Comparison of ENCODE assay signal across 8 mouse cellular contexts in the genomic region with DNA sequence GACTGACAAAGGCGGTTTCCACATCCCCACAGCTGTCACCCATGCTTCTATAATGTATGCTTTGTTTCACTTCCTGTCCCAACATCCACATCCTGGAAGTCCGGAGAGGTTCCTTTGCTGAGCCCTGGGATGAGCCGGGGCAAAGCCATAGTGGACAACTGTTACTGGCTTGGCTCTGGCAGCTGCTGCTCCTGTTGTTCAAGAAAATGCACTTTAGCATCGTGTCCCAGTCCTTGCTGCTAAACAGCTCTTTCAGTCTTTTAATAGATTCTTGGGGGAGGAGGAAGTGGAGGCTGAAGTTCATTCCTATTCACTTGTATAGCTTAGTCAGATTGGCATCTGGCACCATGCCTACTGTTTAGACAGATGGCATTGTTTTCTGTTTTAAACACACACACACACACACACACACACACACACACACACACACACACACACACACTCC.
DNase-seq lines count a peak whose midpoint lies in the region; ATAC-seq lines count a peak whose summit lies in the region.
"Had no signal": no experiment of that assay in that cellular context is flagged by ENCODE, and none has a peak within 500 bp of the region (broad histone marks: within the 10 kb centered on the region; RNA-seq: fewer than 3 reads in every experiment).

No protein-coding gene starts in this region.

- ATAC-seq in limb, embryonic 12.5 days (ENCODE audit: insufficient number of reproducible peaks, insufficient read depth, low FRiP score, low TSS enrichment, low read depth), result no peak
- ATAC-seq in common myeloid progenitor, adult 5-6 weeks (replicated peaks; ENCODE audit: low read depth, poor library complexity, severe bottlenecking), result peak; percentile 94
- peak; percentile 99 for ATAC-seq in granulocyte monocyte progenitor cell, adult 5-6 weeks (replicated peaks; ENCODE audit: poor library complexity, severe bottlenecking)
- peak; percentile 77 for ATAC-seq in midbrain, embryonic 13.5 days
- ATAC-seq in monocyte, adult 5-6 weeks (replicated peaks; ENCODE audit: insufficient number of reproducible peaks, low FRiP score, low TSS enrichment, poor library complexity, severe bottlenecking), result no peak

- H3K36me3 ChIP-seq in limb, embryonic 12.5 days, result no peaks in the 10 kb centered on the region
- no peaks in the 10 kb centered on the region for H3K36me3 ChIP-seq in limb, embryonic 10.5 days
- H3K36me3 ChIP-seq in midbrain, embryonic 13.5 days, result no peaks in the 10 kb centered on the region

- H3K4me2 ChIP-seq in limb, embryonic 12.5 days, result no peak overlapping the region
- 0 out of 2 replicates have a peak overlapping the region, but pooled peaks have one; percentile 22 for H3K4me2 ChIP-seq in midbrain, embryonic 13.5 days (replicated peaks)

- 65% methylated on average over 4 of the region's 4 CpGs for WGBS in limb, embryonic 12.5 days
- WGBS in limb, embryonic 10.5 days, result 80% methylated on average over 4 of the region's 4 CpGs
- WGBS in midbrain, embryonic 13.5 days, result 37% methylated on average over 4 of the region's 4 CpGs

- peak overlapping the region; percentile 35; the same call in 1 of the 2 replicates for H3K27ac ChIP-seq in limb, embryonic 12.5 days
- H3K27ac ChIP-seq in limb, embryonic 10.5 days, result no peak overlapping the region
- H3K27ac ChIP-seq in midbrain, embryonic 13.5 days, result peak overlapping the region; percentile 10; the same call in 1 of the 2 replicates

- H3K4me1 ChIP-seq in limb, embryonic 12.5 days (replicated peaks), result peaks cover 10% of the 10 kb centered on the region; the same call in 1 of the 2 replicates
- peaks cover 9% of the 10 kb centered on the region for H3K4me1 ChIP-seq in limb, embryonic 10.5 days
- peaks cover 5% of the 10 kb centered on the region for H3K4me1 ChIP-seq in midbrain, embryonic 13.5 days (replicated peaks)

- H3K4me3 ChIP-seq in limb, embryonic 12.5 days (replicated peaks), result no peak overlapping the region
- H3K4me3 ChIP-seq in limb, embryonic 10.5 days, result no peak overlapping the region
- no peak overlapping the region for H3K4me3 ChIP-seq in midbrain, embryonic 13.5 days (replicated peaks)

- H3K9ac ChIP-seq in limb, embryonic 12.5 days (replicated peaks), result no peak overlapping the region
- H3K9ac ChIP-seq in midbrain, embryonic 13.5 days (replicated peaks), result no peak overlapping the region

- no peaks in the 10 kb centered on the region for H3K9me3 ChIP-seq in limb, embryonic 12.5 days
- H3K9me3 ChIP-seq in limb, embryonic 10.5 days (replicated peaks), result no peaks in the 10 kb centered on the region
- H3K9me3 ChIP-seq in midbrain, embryonic 13.5 days, result no peaks in the 10 kb centered on the region

- DNase-seq in limb, embryonic 10.5 days (ENCODE audit: low spot score), result no peak
- DNase-seq in adrenal gland, postnatal 25 days, result no peak
- DNase-seq: gastrocnemius, postnatal 25 days had no signal

- H3K27me3 ChIP-seq in limb, embryonic 12.5 days, result no peaks in the 10 kb centered on the region
- no peaks in the 10 kb centered on the region for H3K27me3 ChIP-seq in limb, embryonic 10.5 days (ENCODE audit: low read depth, poor library complexity, severe bottlenecking)
- no peaks in the 10 kb centered on the region for H3K27me3 ChIP-seq in midbrain, embryonic 13.5 days

Comparison
In these comparisons a context has a peak if more than half of its experiments do, and no peak if none do; other contexts are left out.
1. ATAC-seq: peak in common myeloid progenitor, adult 5-6 weeks (single experiment), granulocyte monocyte progenitor cell, adult 5-6 weeks (single experiment) and midbrain, embryonic 13.5 days (single experiment); none in limb, embryonic 12.5 days (single experiment) and monocyte, adult 5-6 weeks (single experiment).